Mouse (Mus musculus) megakaryocyte, adult 5-6 weeks (primary cell): ENCODE measurements around the gene Hist2h4. TPM values are rescaled to one million over a fixed set of nuclear protein-coding genes. Genes with fewer than 3 reads are reported as not detected.

Experiments
- ATAC-seq: 2 replicates; pipeline ENCODE4 v1.8.0; 2016; ENCODE audit warnings: mild to moderate bottlenecking, inconsistent platforms; ENCODE audit not compliant: poor library complexity, severe bottlenecking
- total RNA-seq, 2 experiments: library from RNA; stranded (forward) in 1 of 2; stranded (reverse) in 1 of 2; fragments of 153-499, 151-499 nt in 1 of 2; fragments of 221-1000, 200-1000 nt in 1 of 2; gene quantifications; 2 replicates each; pipeline versions ENCODE4 v1.2.3 to v1.2.4; 2015 to 2017

Gene Hist2h4
- total RNA-seq, 2 experiments from 2014 or later: 175 to 187 TPM

- ATAC-seq: no peak
Measured at GRCm38 (mm10) chr3:96247356-96248140, 15.6 kb downstream of the Hist2h4 start.

GRCm38 (mm10) chr3:96246427-96246856 lies 16.7 kb downstream of the Hist2h4 start, which contains the start of gene Hist2h3c1:
Hist2h3c1 (plus strand) TSS chr3:96246685.
- peak; percentile 69 for ATAC-seq

- peak; percentile 36 for ATAC-seq
Measured at GRCm38 (mm10) chr3:96246018-96246417, 17.1 kb downstream of the Hist2h4 start.

GRCm38 (mm10) chr3:96245003-96245886 lies 17.9 kb downstream of the Hist2h4 start, which contains the start of gene Hist2h2aa1:
Hist2h2aa1 (plus strand) TSS chr3:96245497.
- peak; percentile 69 for ATAC-seq

- ATAC-seq: no peak
Measured at GRCm38 (mm10) chr3:96243921-96244572, 19.1 kb downstream of the Hist2h4 start.

GRCm38 (mm10) chr3:96240799-96241197 lies 22.3 kb downstream of the Hist2h4 start:
- ATAC-seq: no peak

GRCm38 (mm10) chr3:96239949-96240798 lies 22.9 kb downstream of the Hist2h4 start, which contains the start of gene Hist2h2aa2:
Hist2h2aa2 (minus strand) TSS chr3:96240276.
- peak; percentile 67 for ATAC-seq

GRCm38 (mm10) chr3:96238954-96239793 lies 23.9 kb downstream of the Hist2h4 start, which contains the start of gene Hist2h3c2:
Hist2h3c2 (minus strand) TSS chr3:96239127.
- ATAC-seq: peak; percentile 71

- ATAC-seq: no peak
Measured at GRCm38 (mm10) chr3:96237904-96238511, 25.1 kb downstream of the Hist2h4 start.

GRCm38 (mm10) chr3:96237335-96237903 lies 25.7 kb downstream of the Hist2h4 start:
- ATAC-seq: no peak

- ATAC-seq: no peak
Measured at GRCm38 (mm10) chr3:96236834-96237334, 26.2 kb downstream of the Hist2h4 start.

- ATAC-seq: no peak
Measured at GRCm38 (mm10) chr3:96235836-96236235, 27.3 kb downstream of the Hist2h4 start.

- ATAC-seq: no peak
Measured at GRCm38 (mm10) chr3:96234914-96235313, 28.2 kb downstream of the Hist2h4 start.

- ATAC-seq: no peak
Measured at GRCm38 (mm10) chr3:96231758-96232120, 31.4 kb downstream of the Hist2h4 start.

GRCm38 (mm10) chr3:96230910-96231757 lies 32.0 kb downstream of the Hist2h4 start:
- ATAC-seq: no peak

GRCm38 (mm10) chr3:96230404-96230803 lies 32.7 kb downstream of the Hist2h4 start:
- ATAC-seq: peak; percentile 53

GRCm38 (mm10) chr3:96228828-96229227 lies 34.3 kb downstream of the Hist2h4 start:
- no peak for ATAC-seq
